Mouse (Mus musculus) myocyte (in vitro differentiated cells): ENCODE results near the gene Gm49336. TPM values are rescaled to one million over a fixed set of nuclear protein-coding genes. Genes with fewer than 3 reads are reported as not detected.

ENCODE experiments used
- H3K27me3 ChIP-seq: one replicate; pipeline ENCODE4 v1.6.1; 2011; ENCODE audit not compliant: control insufficient read depth, insufficient read depth, insufficient read length
- H3K36me3 ChIP-seq: one replicate; pipeline ENCODE4 v1.6.1; 2011; ENCODE audit not compliant: control insufficient read depth, insufficient read depth
- H3K4me2 ChIP-seq: one replicate; pipeline ENCODE4 v1.6.1; 2011; ENCODE audit warnings: low read depth, control low read depth
- H3K4me3 ChIP-seq: one replicate; pipeline ENCODE4 v1.5.1; 2011; ENCODE audit warnings: mild to moderate bottlenecking, control low read depth, moderate library complexity
- H3K79me2 ChIP-seq: one replicate; pipeline ENCODE4 v1.6.1; 2011; ENCODE audit not compliant: control insufficient read depth, insufficient read depth
- H3ac ChIP-seq: one replicate; pipeline ENCODE4 v1.6.1; 2011; ENCODE audit not compliant: control insufficient read depth, insufficient read length
- CEBPB ChIP-seq: IDR thresholded peaks from 2 replicates; pipeline ENCODE4 v1.6.1; 2011; ENCODE audit warnings: mild to moderate bottlenecking, moderate library complexity; ENCODE audit not compliant: poor library complexity, insufficient read depth, severe bottlenecking
- E2F4 ChIP-seq: IDR thresholded peaks from one replicate; pipeline ENCODE4 v1.6.1; 2011; ENCODE audit warnings: mild to moderate bottlenecking, control low read depth, moderate library complexity; ENCODE audit not compliant: insufficient read depth
- MAX ChIP-seq: IDR thresholded peaks from one replicate; pipeline ENCODE4 v1.6.1; 2011; ENCODE audit warnings: low read depth, mild to moderate bottlenecking, control low read depth
- MYOD1 ChIP-seq, 3 experiments: IDR thresholded peaks; one replicate each; pipeline ENCODE4 v1.6.1; 2011; ENCODE audit warnings: control low read depth in 2 of 3, low read depth in 2 of 3, mild to moderate bottlenecking in 2 of 3, moderate library complexity in 1 of 3; ENCODE audit not compliant: insufficient read length in 2 of 3, control insufficient read depth in 1 of 3
- MYOG ChIP-seq, 3 experiments: IDR thresholded peaks; one replicate each; pipeline ENCODE4 v1.6.1; 2011; ENCODE audit warnings: control low read depth in 2 of 3, low read depth in 2 of 3, mild to moderate bottlenecking in 2 of 3; ENCODE audit not compliant: insufficient read length in 2 of 3, control insufficient read depth in 1 of 3, insufficient read depth in 1 of 3
- POLR2A ChIP-seq: IDR thresholded peaks from one replicate; pipeline ENCODE4 v1.6.1; 2011; ENCODE audit warnings: low read depth, mild to moderate bottlenecking, control low read depth, moderate library complexity; ENCODE audit not compliant: insufficient read length
- POLR2AphosphoS2 ChIP-seq: IDR thresholded peaks from one replicate; pipeline ENCODE4 v1.6.1; 2011; ENCODE audit warnings: low read depth, control low read depth; ENCODE audit not compliant: insufficient read length
- REST ChIP-seq: IDR thresholded peaks from one replicate; pipeline ENCODE4 v1.6.1; 2011; ENCODE audit warnings: mild to moderate bottlenecking, control low read depth, moderate library complexity; ENCODE audit not compliant: insufficient read depth, insufficient read length
- SRF ChIP-seq: IDR thresholded peaks from one replicate; pipeline ENCODE4 v1.6.1; 2011; ENCODE audit warnings: low read depth; ENCODE audit not compliant: control insufficient read depth, insufficient read length
- TCF12 ChIP-seq: IDR thresholded peaks from one replicate; pipeline ENCODE4 v1.6.1; 2011; ENCODE audit warnings: mild to moderate bottlenecking, control low read depth; ENCODE audit not compliant: poor library complexity, insufficient read depth, severe bottlenecking
- TCF3 ChIP-seq: IDR thresholded peaks from one replicate; pipeline ENCODE4 v1.6.1; 2011; ENCODE audit warnings: low read depth, control low read depth; ENCODE audit not compliant: insufficient read length
- USF1 ChIP-seq: IDR thresholded peaks from one replicate; pipeline ENCODE4 v1.6.1; 2011; ENCODE audit warnings: low read depth, mild to moderate bottlenecking, control low read depth, moderate library complexity
- polyA plus RNA-seq: library from polyadenylated mRNA; unstranded; fragments of >200 nt; fragmentation: generic; extraction: Trizol; gene quantifications from one replicate; pipeline ENCODE4 v1.2.1, GENCODE M21; 2012; ENCODE audit warnings: missing spikeins

Gene Gm49336
- polyA plus RNA-seq, 1 experiment, result 14.6 TPM

DNA sequence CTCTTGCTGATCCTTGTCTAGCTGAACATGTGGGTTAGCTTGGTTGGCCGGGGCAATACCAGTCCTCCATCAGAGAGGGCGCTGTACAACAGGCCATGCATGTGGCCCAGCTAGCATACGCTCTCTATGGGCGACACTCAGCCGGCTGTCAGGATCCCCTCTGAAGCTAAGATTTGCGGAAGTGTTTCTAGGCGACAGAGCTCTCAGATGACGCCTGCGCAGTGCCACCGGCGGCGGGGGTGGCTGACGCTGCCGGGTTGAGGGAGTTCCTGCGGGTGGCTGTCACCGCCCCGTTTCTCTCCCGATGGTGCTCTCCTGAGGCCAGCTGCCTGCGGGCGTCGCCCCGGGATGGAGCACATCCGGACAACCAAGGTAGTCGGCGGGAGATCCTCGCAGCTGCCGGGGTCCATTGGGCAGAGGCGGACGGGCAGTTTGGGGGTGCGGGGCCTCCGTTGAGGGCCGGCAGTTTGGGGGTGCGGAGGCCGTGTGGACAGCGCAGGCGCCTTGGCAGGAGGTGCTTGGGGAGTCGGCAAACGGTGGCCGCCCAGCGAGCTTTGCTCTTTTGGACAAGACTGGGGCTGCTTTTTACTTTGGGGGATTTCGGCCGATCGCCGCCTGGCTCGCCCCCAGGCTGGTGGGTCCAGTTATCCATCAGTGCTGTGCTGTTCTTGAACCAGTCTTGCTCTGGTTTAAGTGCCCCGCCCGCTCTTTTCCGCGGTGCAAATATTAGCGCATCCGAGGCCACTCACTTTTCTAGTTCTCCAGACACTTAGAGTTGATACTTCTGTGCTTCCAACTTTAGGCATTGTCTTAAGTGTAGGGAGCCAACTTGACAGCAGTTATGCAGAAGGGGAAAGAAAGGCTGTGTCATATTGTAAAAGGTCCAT lies 13.9 kb upstream of the Gm49336 start, which contains the start of gene Mtmr6:
Gene Mtmr6 (plus strand): TSS at position 239 of the 887 bp plus-strand sequence.
- Histone ChIP-seq H3ac (peak within 1 kb of the TSS; percentile 16), H3K36me3 (no peaks in the 10 kb centered on the region), H3K4me3 (peak within 1 kb of the TSS; percentile 35), H3K27me3 (no peaks in the 10 kb centered on the region), H3K4me2 (peak within 1 kb of the TSS; percentile 96), H3K79me2 (peaks cover 34% of the 10 kb centered on the region)
- no peak for TF ChIP-seq TCF12
- TF ChIP-seq CEBPB, result no peak
- TF ChIP-seq MYOG (IDR thresholded peaks at IDR 0.05; ENCODE audit: control insufficient read depth in 1 of 3, insufficient read depth in 1 of 3, insufficient read length in 2 of 3, low read depth in 2 of 3), result peak in 2 of 3 experiments; percentile 10 to 64
- TF ChIP-seq MYOD1 (IDR thresholded peaks at IDR 0.05; ENCODE audit: control insufficient read depth in 1 of 3, insufficient read length in 2 of 3, low read depth in 2 of 3), result peak in 2 of 3 experiments; percentile 28 to 71
- peak; percentile 16 for TF ChIP-seq USF1
- no peak for TF ChIP-seq REST
- TF ChIP-seq MAX, result no peak
- TF ChIP-seq TCF3, result no peak
- peak; percentile 70 for TF ChIP-seq POLR2AphosphoS2
- TF ChIP-seq E2F4, result no peak
- TF ChIP-seq POLR2A, result peak; percentile 81
- TF ChIP-seq SRF, result no peak

DNA sequence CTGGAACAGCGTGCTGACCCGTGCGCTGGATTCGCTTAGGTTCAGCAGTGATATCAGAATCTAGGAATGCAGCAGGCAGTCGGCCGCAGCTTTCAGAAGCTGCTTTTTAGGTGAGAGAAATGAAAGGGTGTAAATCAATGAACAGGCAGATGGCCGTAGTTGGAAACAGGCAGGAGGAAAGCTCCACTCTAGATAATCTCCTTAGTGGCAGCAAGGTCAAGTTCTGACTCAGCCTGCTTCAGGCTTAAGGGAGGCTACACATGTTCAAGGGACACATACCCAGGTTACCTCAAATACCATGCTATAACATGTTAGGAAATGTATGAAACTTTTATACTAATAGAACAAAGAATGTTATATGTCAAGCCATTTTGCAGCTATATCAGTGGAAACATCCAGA lies 11.0 kb upstream of the Gm49336 start:
- H3K27me3 ChIP-seq, result no peaks in the 10 kb centered on the region
- no peak for TF ChIP-seq CEBPB
- TF ChIP-seq USF1, result no peak
- TF ChIP-seq MAX, result no peak
- TF ChIP-seq SRF, result no peak
- TF ChIP-seq TCF3, result no peak
- TF ChIP-seq POLR2AphosphoS2, result no peak
- TF ChIP-seq REST, result no peak
- TF ChIP-seq MYOD1 (IDR thresholded peaks at IDR 0.05; ENCODE audit: control insufficient read depth in 1 of 3, insufficient read length in 2 of 3, low read depth in 2 of 3), result no peak
- no peaks in the 10 kb centered on the region for H3K36me3 ChIP-seq
- H3ac ChIP-seq, result no peak overlapping the region
- H3K4me3 ChIP-seq, result no peak overlapping the region
- H3K79me2 ChIP-seq, result peaks cover 11% of the 10 kb centered on the region
- H3K4me2 ChIP-seq, result no peak overlapping the region

DNA sequence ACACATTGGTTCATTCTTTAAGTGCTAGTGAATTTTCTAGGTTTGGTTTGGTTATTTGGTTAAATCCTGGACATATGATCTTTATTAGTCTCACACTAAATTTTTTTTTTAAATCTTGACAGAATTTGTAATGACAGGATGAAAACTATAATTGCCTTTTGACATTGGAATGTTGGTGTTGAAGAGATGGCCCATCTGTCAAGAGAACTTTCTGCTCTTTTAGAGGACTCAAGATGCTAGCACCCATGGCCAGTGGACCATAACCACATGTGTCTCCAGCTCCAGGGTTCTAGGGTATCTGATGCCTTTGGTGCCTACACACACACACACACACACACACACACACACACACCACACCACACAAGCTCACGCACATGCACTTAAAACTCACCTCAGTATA lies 6.5 kb upstream of the Gm49336 start:
- Histone ChIP-seq H3K36me3 (no peaks in the 10 kb centered on the region), H3ac (no peak overlapping the region), H3K4me2 (no peak overlapping the region), H3K27me3 (no peaks in the 10 kb centered on the region), H3K79me2 (no peaks in the 10 kb centered on the region), H3K4me3 (no peak overlapping the region)
- TF ChIP-seq MAX, result no peak
- no peak for TF ChIP-seq POLR2AphosphoS2
- no peak for TF ChIP-seq MYOD1 (IDR thresholded peaks at IDR 0.05; ENCODE audit: control insufficient read depth in 1 of 3, insufficient read length in 2 of 3, low read depth in 2 of 3)
- TF ChIP-seq SRF, result no peak

DNA sequence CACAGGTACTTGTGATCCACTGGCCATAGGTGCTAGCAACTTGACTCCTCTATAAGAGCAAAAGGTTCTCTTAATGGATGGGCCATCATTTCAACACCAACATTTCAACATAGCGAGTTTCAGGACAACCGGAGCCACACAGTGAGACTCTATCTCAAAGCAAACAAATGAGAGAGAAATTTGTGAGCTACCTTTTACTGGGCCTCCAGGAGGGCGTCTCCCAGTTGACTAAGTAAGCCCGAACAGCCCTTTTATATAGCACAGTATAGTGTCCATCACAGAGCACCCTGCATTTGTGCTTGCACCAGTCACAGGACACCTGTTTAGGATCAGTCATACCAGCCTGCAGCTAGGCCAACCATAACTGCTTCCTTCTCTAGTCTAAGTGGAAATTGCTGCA lies 5.8 kb upstream of the Gm49336 start:
- TF ChIP-seq REST (no peak), TCF3 (no peak)

DNA sequence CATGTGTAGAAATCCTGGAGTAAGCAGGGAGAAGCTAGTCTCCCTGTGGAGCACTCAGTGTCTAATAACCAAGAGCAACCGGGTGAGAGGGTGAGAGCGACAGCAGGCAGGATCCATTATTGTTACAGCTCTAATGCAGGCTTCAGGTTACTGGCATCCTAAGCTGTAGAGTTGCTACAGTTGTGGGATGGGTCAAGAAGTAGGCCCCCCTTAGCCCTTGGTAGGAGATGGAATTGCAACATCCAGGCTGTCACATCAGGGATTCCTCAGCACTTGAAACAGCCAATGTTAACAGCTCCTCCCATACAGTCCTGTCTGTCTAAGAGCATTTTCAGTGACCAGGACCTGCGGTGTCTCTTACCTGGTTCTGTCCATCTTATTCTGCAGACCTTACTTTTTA lies 5.0 kb upstream of the Gm49336 start:
- Histone ChIP-seq H3ac (no peak overlapping the region), H3K27me3 (no peaks in the 10 kb centered on the region), H3K4me2 (no peak overlapping the region), H3K79me2 (no peaks in the 10 kb centered on the region), H3K4me3 (no peak overlapping the region), H3K36me3 (no peaks in the 10 kb centered on the region)
- TF ChIP-seq MYOG (IDR thresholded peaks at IDR 0.05; ENCODE audit: control insufficient read depth in 1 of 3, insufficient read depth in 1 of 3, insufficient read length in 2 of 3, low read depth in 2 of 3) (no peak), REST (no peak), MYOD1 (IDR thresholded peaks at IDR 0.05; ENCODE audit: control insufficient read depth in 1 of 3, insufficient read length in 2 of 3, low read depth in 2 of 3) (no peak), E2F4 (no peak), TCF3 (no peak), POLR2A (no peak), MAX (no peak), CEBPB (no peak), TCF12 (no peak), SRF (no peak)

More for the DNA sequence above, 5.8 kb upstream of the Gm49336 start:
- H3K4me2 ChIP-seq, result no peak overlapping the region
- H3ac ChIP-seq, result no peak overlapping the region
- H3K79me2 ChIP-seq, result no peaks in the 10 kb centered on the region
- H3K4me3 ChIP-seq, result no peak overlapping the region
- H3K36me3 ChIP-seq, result no peaks in the 10 kb centered on the region
- no peaks in the 10 kb centered on the region for H3K27me3 ChIP-seq
